Mouse (Mus musculus) brain, embryonic 14.5 days (tissue): ENCODE results near the gene Fras1. TPM values are rescaled to one million over a fixed set of nuclear protein-coding genes. Genes with fewer than 3 reads are reported as not detected.

Source experiments
- DNase-seq: peaks from one replicate; pipeline ENCODE4 v3.0.0-alpha.2; 2011; ENCODE audit warnings: low read depth
- CTCF ChIP-seq: fragments of 200-500 bp; IDR thresholded peaks from 2 replicates; pipeline ENCODE4 v1.5.1; 2012; ENCODE audit warnings: inconsistent platforms, mild to moderate bottlenecking, moderate library complexity, borderline replicate concordance; ENCODE audit not compliant: insufficient read depth, insufficient read length; ENCODE audit errors: extremely low read depth
- POLR2A ChIP-seq: fragments of 200-500 bp; IDR thresholded peaks from 2 replicates; pipeline ENCODE4 v1.6.1; 2012; ENCODE audit warnings: mild to moderate bottlenecking, inconsistent platforms, borderline replicate concordance; ENCODE audit not compliant: poor library complexity, insufficient read depth, insufficient read length, severe bottlenecking; ENCODE audit errors: extremely low read depth
- polyA plus RNA-seq: library from polyadenylated mRNA; depleted of rRNA; stranded (reverse); fragments of >200 nt; gene quantifications from 2 replicates; pipeline ENCODE4 v1.2.3, GENCODE M21; 2012

Fras1 gene
- polyA plus RNA-seq, 1 experiment = 5.9 TPM

- DNase-seq = peak; percentile 91
- TF ChIP-seq POLR2A = no peak; the same call in 1 of the 2 replicates
- TF ChIP-seq CTCF = no peak
Observed at GRCm38 (mm10) chr5:96373986-96374901, 489 bp downstream of the Fras1 start.

- DNase-seq = peak; percentile 64
- no peak for TF ChIP-seq POLR2A
Observed at GRCm38 (mm10) chr5:96375391-96375831, 1.7 kb downstream of the Fras1 start.

GRCm38 (mm10) chr5:96376216-96376615 lies 2.5 kb downstream of the Fras1 start:
- DNase-seq = peak; percentile 36
- TF ChIP-seq POLR2A (no peak), CTCF (peak; percentile 14; the same call in 1 of the 2 replicates)

- TF ChIP-seq CTCF (no peak), POLR2A (no peak)
- peak; percentile 52 for DNase-seq
Observed at GRCm38 (mm10) chr5:96386138-96386933, 12.6 kb downstream of the Fras1 start.

- TF ChIP-seq POLR2A (no peak), CTCF (no peak)
- no peak for DNase-seq
Observed at GRCm38 (mm10) chr5:96388306-96388705, 14.6 kb downstream of the Fras1 start.

- peak; percentile 79 for DNase-seq
- TF ChIP-seq CTCF (no peak), POLR2A (no peak)
Observed at GRCm38 (mm10) chr5:96389963-96390623, 16.3 kb downstream of the Fras1 start.

GRCm38 (mm10) chr5:96391086-96391485 lies 17.3 kb downstream of the Fras1 start:
- no peak for DNase-seq
- TF ChIP-seq CTCF = no peak
- no peak for TF ChIP-seq POLR2A

GRCm38 (mm10) chr5:96394947-96395346 lies 21.2 kb downstream of the Fras1 start:
- no peak for DNase-seq

GRCm38 (mm10) chr5:96395786-96396650 lies 22.3 kb downstream of the Fras1 start:
- DNase-seq = no peak
- TF ChIP-seq POLR2A (no peak), CTCF (no peak)

More at GRCm38 (mm10) chr5:96394947-96395346, 21.2 kb downstream of the Fras1 start:
- TF ChIP-seq CTCF (no peak), POLR2A (no peak)

GRCm38 (mm10) chr5:96402555-96402954 lies 28.8 kb downstream of the Fras1 start:
- DNase-seq = peak; percentile 33
- no peak for TF ChIP-seq POLR2A
